9 mouse cellular contexts compared by ENCODE assay signal in genomic region chr11:3503755-3504693, GRCm38 (mm10). TPM values are rescaled to one million over a fixed set of nuclear protein-coding genes. Genes with fewer than 3 reads are reported as not detected.
DNase-seq lines count a peak whose midpoint lies in the region; ATAC-seq lines count a peak whose summit lies in the region.
"Had no signal": no experiment of that assay in that cellular context is flagged by ENCODE, and none has a peak within 500 bp of the region (broad histone marks: within the 10 kb centered on the region; RNA-seq: fewer than 3 reads in every experiment).

No protein-coding gene starts in this region.

- no peak for DNase-seq in forebrain, embryonic 11.5 days (ENCODE audit: low spot score)
- no peak for DNase-seq in kidney, postnatal 4 days
- DNase-seq in embryonic facial prominence, embryonic 10.5 days (ENCODE audit: low spot score): no peak
- no peak for DNase-seq in adrenal gland, postnatal 25 days
- DNase-seq in embryo, embryonic 10.5 days (ENCODE audit: low spot score): no peak

- peak overlapping the region; percentile 25; the same call in 1 of the 2 replicates for H3K4me2 ChIP-seq in forebrain, embryonic 13.5 days
- no peak overlapping the region for H3K4me2 ChIP-seq in forebrain, embryonic 11.5 days (ENCODE audit: low read depth, low read length, severe bottlenecking)
- peak overlapping the region; percentile 28 for H3K4me2 ChIP-seq in kidney, embryonic 16.5 days (replicated peaks; ENCODE audit: low read depth, low read length)
- peak overlapping the region; percentile 44 for H3K4me2 ChIP-seq in midbrain, embryonic 15.5 days

- H3K9ac ChIP-seq in forebrain, embryonic 13.5 days: no peak overlapping the region
- H3K9ac ChIP-seq in forebrain, embryonic 11.5 days (ENCODE audit: low read length): no peak overlapping the region
- H3K9ac ChIP-seq in kidney, embryonic 16.5 days (replicated peaks; ENCODE audit: low read length): 0 out of 2 replicates have a peak overlapping the region, but pooled peaks have one; percentile 40
- H3K9ac ChIP-seq in midbrain, embryonic 15.5 days: peak overlapping the region; percentile 34

- 66% methylated on average over 11 of the region's 11 CpGs for WGBS in forebrain, embryonic 13.5 days
- WGBS in forebrain, embryonic 11.5 days: 70% methylated on average over 11 of the region's 11 CpGs
- 66% methylated on average over 11 of the region's 11 CpGs for WGBS in kidney, embryonic 16.5 days
- 60% methylated on average over 11 of the region's 11 CpGs for WGBS in embryonic facial prominence, embryonic 10.5 days
- 71% methylated on average over 11 of the region's 11 CpGs for WGBS in midbrain, embryonic 15.5 days

- no peaks in the 10 kb centered on the region for H3K9me3 ChIP-seq in forebrain, embryonic 13.5 days (replicated peaks)
- H3K9me3 ChIP-seq in forebrain, embryonic 11.5 days (ENCODE audit: control insufficient read depth, low read length): no peaks in the 10 kb centered on the region
- no peaks in the 10 kb centered on the region for H3K9me3 ChIP-seq in kidney, embryonic 16.5 days (ENCODE audit: low read length)
- no peaks in the 10 kb centered on the region for H3K9me3 ChIP-seq in embryonic facial prominence, embryonic 10.5 days
- no peaks in the 10 kb centered on the region for H3K9me3 ChIP-seq in midbrain, embryonic 15.5 days

- H3K27me3 ChIP-seq in forebrain, embryonic 13.5 days: 0 out of 2 replicates have a peak, but pooled peaks cover 5% of the 10 kb centered on the region
- no peaks in the 10 kb centered on the region for H3K27me3 ChIP-seq in forebrain, embryonic 11.5 days (ENCODE audit: control insufficient read depth, insufficient read depth, low read length)
- no peaks in the 10 kb centered on the region for H3K27me3 ChIP-seq in kidney, embryonic 16.5 days (ENCODE audit: insufficient read depth, low read length)
- H3K27me3 ChIP-seq in embryonic facial prominence, embryonic 10.5 days (replicated peaks; ENCODE audit: low read depth, poor library complexity, severe bottlenecking): 0 out of 2 replicates have a peak, but pooled peaks cover 10% of the 10 kb centered on the region
- H3K27me3 ChIP-seq in midbrain, embryonic 15.5 days (replicated peaks): no peaks in the 10 kb centered on the region

- peak overlapping the region; percentile 17; the same call in 1 of the 2 replicates for H3K4me3 ChIP-seq in forebrain, embryonic 13.5 days
- H3K4me3 ChIP-seq in forebrain, embryonic 11.5 days (ENCODE audit: low read depth, low read length): no peak overlapping the region
- H3K4me3 ChIP-seq in kidney, embryonic 16.5 days (ENCODE audit: low read length): peak overlapping the region; percentile 30
- no peak overlapping the region for H3K4me3 ChIP-seq in embryonic facial prominence, embryonic 10.5 days
- H3K4me3 ChIP-seq in midbrain, embryonic 15.5 days: peak overlapping the region; percentile 36

- ATAC-seq in forebrain, embryonic 13.5 days: no peak
- no peak for ATAC-seq in forebrain, embryonic 11.5 days (replicated peaks; ENCODE audit: low FRiP score)
- ATAC-seq in kidney, embryonic 16.5 days (ENCODE audit: low FRiP score, low TSS enrichment): no peak
- no peak; the same call in 1 of the 2 replicates for ATAC-seq in midbrain, embryonic 15.5 days (replicated peaks)

- H3K4me1 ChIP-seq in forebrain, embryonic 13.5 days: peaks cover 3% of the 10 kb centered on the region; the same call in 1 of the 2 replicates
- H3K4me1 ChIP-seq in forebrain, embryonic 11.5 days (replicated peaks; ENCODE audit: control insufficient read depth, insufficient read depth, low read length): no peaks in the 10 kb centered on the region
- no peaks in the 10 kb centered on the region for H3K4me1 ChIP-seq in kidney, embryonic 16.5 days (ENCODE audit: insufficient read depth, low read length)
- no peaks in the 10 kb centered on the region for H3K4me1 ChIP-seq in embryonic facial prominence, embryonic 10.5 days
- H3K4me1 ChIP-seq in midbrain, embryonic 15.5 days: peaks cover 6% of the 10 kb centered on the region; the same call in 1 of the 2 replicates

- H3K27ac ChIP-seq in forebrain, embryonic 13.5 days: no peak overlapping the region
- no peak overlapping the region for H3K27ac ChIP-seq in forebrain, embryonic 11.5 days (ENCODE audit: low read depth, low read length)
- H3K27ac ChIP-seq in kidney, embryonic 16.5 days (ENCODE audit: low read length): no peak overlapping the region
- H3K27ac ChIP-seq in embryonic facial prominence, embryonic 10.5 days (replicated peaks): 0 out of 2 replicates have a peak overlapping the region, but pooled peaks have one; percentile 14
- H3K27ac ChIP-seq in midbrain, embryonic 15.5 days: no peak overlapping the region

- no peaks in the 10 kb centered on the region for H3K36me3 ChIP-seq in forebrain, embryonic 13.5 days (ENCODE audit: poor library complexity, severe bottlenecking)
- H3K36me3 ChIP-seq in forebrain, embryonic 11.5 days (ENCODE audit: control insufficient read depth, insufficient read depth, low read length): no peaks in the 10 kb centered on the region
- H3K36me3 ChIP-seq in kidney, embryonic 16.5 days (ENCODE audit: insufficient read depth, low read length): no peaks in the 10 kb centered on the region
- H3K36me3 ChIP-seq in embryonic facial prominence, embryonic 10.5 days (replicated peaks): no peaks in the 10 kb centered on the region
- no peaks in the 10 kb centered on the region for H3K36me3 ChIP-seq in midbrain, embryonic 15.5 days (replicated peaks)

RNA-seq across cellular contexts. Expression of gene Inpp5j, which starts 0.6 kb away (rescaled TPM):
- 1.1 and 1.5 TPM in 2 replicates for polyA plus RNA-seq in forebrain, embryonic 13.5 days (2015; fragmentation: Nextera tagmentation; extraction: Ambion mirVana)
- 0.31 and 0.47 TPM in 2 replicates for polyA plus RNA-seq in forebrain, embryonic 11.5 days (2014; fragmentation: Nextera tagmentation; extraction: Ambion mirVana)
- polyA plus RNA-seq in kidney, embryonic 16.5 days (2015; fragmentation: Nextera tagmentation; extraction: Ambion mirVana): 2.8 and 3.1 TPM in 2 replicates
- polyA plus RNA-seq in embryonic facial prominence, embryonic 10.5 days (2016; fragmentation: Nextera tagmentation; extraction: Ambion mirVana): 0.13 and 0.25 TPM in 2 replicates
- polyA plus RNA-seq in midbrain, embryonic 15.5 days (2015; fragmentation: Nextera tagmentation; extraction: Ambion mirVana): 7.5 and 7.9 TPM in 2 replicates
- total RNA-seq in adrenal gland, postnatal 25 days (2021): 0.90 and 1.3 TPM in 2 replicates
- total RNA-seq: liver, adult 2 months had no signal

RNA-seq across cellular contexts. Expression of gene Selenom, which starts 10.5 kb away (rescaled TPM):
- 28.2 and 30.3 TPM in 2 replicates for polyA plus RNA-seq in forebrain, embryonic 13.5 days (2015; fragmentation: Nextera tagmentation; extraction: Ambion mirVana)
- polyA plus RNA-seq in forebrain, embryonic 11.5 days (2014; fragmentation: Nextera tagmentation; extraction: Ambion mirVana): 47.3 and 54.1 TPM in 2 replicates
- 113 and 114 TPM in 2 replicates for polyA plus RNA-seq in kidney, embryonic 16.5 days (2015; fragmentation: Nextera tagmentation; extraction: Ambion mirVana)
- 39.3 and 50.2 TPM in 2 replicates for polyA plus RNA-seq in embryonic facial prominence, embryonic 10.5 days (2016; fragmentation: Nextera tagmentation; extraction: Ambion mirVana)
- 72.7 and 75.6 TPM in 2 replicates for polyA plus RNA-seq in midbrain, embryonic 15.5 days (2015; fragmentation: Nextera tagmentation; extraction: Ambion mirVana)
- total RNA-seq in adrenal gland, postnatal 25 days (2021): 16.5 and 32.2 TPM in 2 replicates

RNA-seq across cellular contexts. Expression of gene Pla2g3, which starts 15.9 kb away (rescaled TPM):
- polyA plus RNA-seq in forebrain, embryonic 13.5 days (2015; fragmentation: Nextera tagmentation; extraction: Ambion mirVana): 0.44 and 0.58 TPM in 2 replicates
- 0.45 and 0.92 TPM in 2 replicates for polyA plus RNA-seq in forebrain, embryonic 11.5 days (2014; fragmentation: Nextera tagmentation; extraction: Ambion mirVana)
- polyA plus RNA-seq in kidney, embryonic 16.5 days (2015; fragmentation: Nextera tagmentation; extraction: Ambion mirVana): 0.32 and 0.56 TPM in 2 replicates
- 1.6 and 2.0 TPM in 2 replicates for polyA plus RNA-seq in embryonic facial prominence, embryonic 10.5 days (2016; fragmentation: Nextera tagmentation; extraction: Ambion mirVana)
- polyA plus RNA-seq in midbrain, embryonic 15.5 days (2015; fragmentation: Nextera tagmentation; extraction: Ambion mirVana): 1.3 TPM in 2 replicates
- 0.18 and 0.33 TPM in 2 replicates for total RNA-seq in adrenal gland, postnatal 25 days (2021)
- total RNA-seq: liver, adult 2 months had no signal

RNA-seq across cellular contexts. Expression of gene Smtn, which starts 36.4 kb away (rescaled TPM):
- polyA plus RNA-seq in forebrain, embryonic 13.5 days (2015; fragmentation: Nextera tagmentation; extraction: Ambion mirVana): 21.8 and 21.9 TPM in 2 replicates
- polyA plus RNA-seq in forebrain, embryonic 11.5 days (2014; fragmentation: Nextera tagmentation; extraction: Ambion mirVana): 43.8 and 44.3 TPM in 2 replicates
- 110 and 116 TPM in 2 replicates for polyA plus RNA-seq in kidney, embryonic 16.5 days (2015; fragmentation: Nextera tagmentation; extraction: Ambion mirVana)
- polyA plus RNA-seq in embryonic facial prominence, embryonic 10.5 days (2016; fragmentation: Nextera tagmentation; extraction: Ambion mirVana): 40.5 and 42.6 TPM in 2 replicates
- polyA plus RNA-seq in midbrain, embryonic 15.5 days (2015; fragmentation: Nextera tagmentation; extraction: Ambion mirVana): 16.0 and 17.9 TPM in 2 replicates
- total RNA-seq in adrenal gland, postnatal 25 days (2021): 59.6 and 67.6 TPM in 2 replicates

RNA-seq across cellular contexts. Expression of gene Rnf185, which starts 51.9 kb away (rescaled TPM):
- polyA plus RNA-seq in forebrain, embryonic 13.5 days (2015; fragmentation: Nextera tagmentation; extraction: Ambion mirVana): 40.6 and 46.2 TPM in 2 replicates
- 45.9 and 47.5 TPM in 2 replicates for polyA plus RNA-seq in forebrain, embryonic 11.5 days (2014; fragmentation: Nextera tagmentation; extraction: Ambion mirVana)
- polyA plus RNA-seq in kidney, embryonic 16.5 days (2015; fragmentation: Nextera tagmentation; extraction: Ambion mirVana): 45.5 and 47.0 TPM in 2 replicates
- polyA plus RNA-seq in embryonic facial prominence, embryonic 10.5 days (2016; fragmentation: Nextera tagmentation; extraction: Ambion mirVana): 37.6 and 40.2 TPM in 2 replicates
- 47.2 and 48.2 TPM in 2 replicates for polyA plus RNA-seq in midbrain, embryonic 15.5 days (2015; fragmentation: Nextera tagmentation; extraction: Ambion mirVana)
- total RNA-seq in adrenal gland, postnatal 25 days (2021): 34.3 and 45.8 TPM in 2 replicates

Comparison
In these comparisons a context has a peak if more than half of its experiments do, and no peak if none do; other contexts are left out.
1. H3K4me3 ChIP-seq: peak in forebrain, embryonic 13.5 days (single experiment), kidney, embryonic 16.5 days (single experiment) and midbrain, embryonic 15.5 days (single experiment); none in forebrain, embryonic 11.5 days (single experiment) and embryonic facial prominence, embryonic 10.5 days (single experiment).
2. H3K9ac ChIP-seq: peak in kidney, embryonic 16.5 days (single experiment) and midbrain, embryonic 15.5 days (single experiment); none in forebrain, embryonic 13.5 days (single experiment) and forebrain, embryonic 11.5 days (single experiment).